Mouse (Mus musculus) lung, embryonic 16.5 days (tissue): Measurements from ENCODE around the gene Aff4. TPM values are rescaled to one million over a fixed set of nuclear protein-coding genes. Genes with fewer than 3 reads are reported as not detected.

Experiments
- ATAC-seq: fragments of 200-750 bp; cut with Nextera tagmentation; 2 replicates; pipeline ENCODE4 v1.8.0; 2017; ENCODE audit warnings: low read depth, mild to moderate bottlenecking, moderate library complexity
- H3K27ac ChIP-seq: fragments of 300-500 bp; sonication (generic); 2 replicates; pipeline ENCODE4 v1.5.1; 2014; ENCODE audit warnings: mild to moderate bottlenecking, control low read depth, low read length
- H3K27me3 ChIP-seq: fragments of 300-500 bp; sonication (generic); 2 replicates; pipeline ENCODE4 v1.6.1; 2014; ENCODE audit warnings: low read depth, low read length, mixed read lengths; ENCODE audit not compliant: control insufficient read depth, insufficient read depth
- H3K36me3 ChIP-seq: fragments of 300-500 bp; sonication (generic); 2 replicates; pipeline ENCODE4 v1.6.1; 2014; ENCODE audit warnings: low read length; ENCODE audit not compliant: control insufficient read depth, insufficient read depth
- H3K4me1 ChIP-seq: fragments of 300-500 bp; sonication (generic); replicated peaks from 2 replicates; pipeline ENCODE4 v1.6.1; 2014; ENCODE audit warnings: low read length, mixed read lengths; ENCODE audit not compliant: control insufficient read depth, insufficient read depth
- H3K4me2 ChIP-seq: fragments of 300-500 bp; sonication (generic); 2 replicates; pipeline ENCODE4 v1.6.1; 2014; ENCODE audit warnings: low read depth, low read length, control low read depth
- H3K4me3 ChIP-seq: fragments of 300-500 bp; sonication (generic); 2 replicates; pipeline ENCODE4 v1.5.1; 2014; ENCODE audit warnings: mild to moderate bottlenecking, low read length, control low read depth
- H3K9ac ChIP-seq: fragments of 300-500 bp; sonication (generic); 2 replicates; pipeline ENCODE4 v1.6.1; 2014; ENCODE audit warnings: low read length, control low read depth
- H3K9me3 ChIP-seq: fragments of 300-500 bp; sonication (generic); 2 replicates; pipeline ENCODE4 v1.6.1; 2016; ENCODE audit warnings: low read length; ENCODE audit not compliant: control insufficient read depth
- WGBS: fragments of 180-500 bp; shearing (Covaris S2); extraction: QIAGEN DNeasy Blood & Tissue Kit; methylation state at CpG from one replicate; pipeline ENCODE4 v1.1.7; 2014; 5-methylcytosine and 5-hydroxymethylcytosine counted together
- polyA plus RNA-seq: library from polyadenylated mRNA; unstranded; fragments of >200 nt; fragmentation: Nextera tagmentation; extraction: Ambion mirVana; gene quantifications from 2 replicates; pipeline ENCODE4 v1.2.1, GENCODE M21; 2015

The Aff4 gene
- polyA plus RNA-seq, 1 experiment from 2014 or later: 24.1 TPM

DNA sequence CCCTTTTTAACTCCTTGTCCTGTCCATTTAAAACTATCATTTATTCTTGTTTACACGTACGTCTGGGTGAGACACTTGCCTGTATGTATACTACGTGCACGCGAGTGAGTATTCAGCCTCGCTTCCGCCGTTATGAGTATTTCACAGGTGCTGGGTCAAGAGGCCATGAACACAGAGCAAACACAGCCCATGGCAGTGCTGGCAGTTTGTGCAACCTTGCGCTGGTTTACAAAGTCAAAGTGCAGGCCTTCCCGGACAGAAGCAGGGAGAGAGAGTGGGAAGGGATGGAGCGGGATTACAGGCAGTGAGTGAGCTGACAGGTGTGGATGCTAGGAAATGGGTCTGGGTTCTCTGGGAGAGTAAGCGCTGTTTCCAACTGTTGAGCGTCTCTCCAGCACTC, 95.5 kb downstream of the Aff4 start:
- Histone ChIP-seq H3K9ac (no peak overlapping the region), H3K4me2 (no peak overlapping the region), H3K4me1 (peaks cover 2% of the 10 kb centered on the region; the same call in 1 of the 2 replicates), H3K4me3 (no peak overlapping the region), H3K27me3 (no peaks in the 10 kb centered on the region), H3K9me3 (no peaks in the 10 kb centered on the region), H3K36me3 (no peaks in the 10 kb centered on the region), H3K27ac (no peak overlapping the region)
- WGBS: 54% methylated on average over 13 of the region's 13 CpGs
- no peak for ATAC-seq

DNA sequence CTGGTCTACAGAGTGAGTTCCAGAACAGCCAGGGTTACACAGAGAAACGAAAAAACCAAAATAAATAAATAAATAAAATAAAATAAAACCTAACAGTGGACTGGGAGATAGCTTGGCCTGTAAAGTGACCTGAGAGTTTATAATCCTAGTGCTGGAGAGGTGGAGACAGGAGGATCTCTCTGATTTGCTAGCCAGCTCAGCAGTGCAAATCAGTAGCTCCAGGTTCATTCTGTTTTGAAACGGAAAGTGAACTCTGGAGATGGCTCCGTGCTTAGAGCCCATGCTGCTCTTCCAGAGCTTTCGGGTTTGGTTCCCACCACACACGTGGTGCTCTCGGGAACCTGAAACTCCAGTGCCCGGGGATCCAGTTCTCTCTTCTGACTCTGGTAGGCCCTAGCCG, 97.4 kb downstream of the Aff4 start:
- Histone ChIP-seq H3K36me3 (no peaks in the 10 kb centered on the region), H3K9ac (no peak overlapping the region), H3K4me1 (no peaks in the 10 kb centered on the region; the same call in 1 of the 2 replicates), H3K27ac (no peak overlapping the region), H3K4me3 (no peak overlapping the region), H3K27me3 (no peaks in the 10 kb centered on the region), H3K4me2 (no peak overlapping the region), H3K9me3 (no peaks in the 10 kb centered on the region)
- WGBS: 89% methylated on average over 8 of the region's 8 CpGs
- ATAC-seq: no peak

DNA sequence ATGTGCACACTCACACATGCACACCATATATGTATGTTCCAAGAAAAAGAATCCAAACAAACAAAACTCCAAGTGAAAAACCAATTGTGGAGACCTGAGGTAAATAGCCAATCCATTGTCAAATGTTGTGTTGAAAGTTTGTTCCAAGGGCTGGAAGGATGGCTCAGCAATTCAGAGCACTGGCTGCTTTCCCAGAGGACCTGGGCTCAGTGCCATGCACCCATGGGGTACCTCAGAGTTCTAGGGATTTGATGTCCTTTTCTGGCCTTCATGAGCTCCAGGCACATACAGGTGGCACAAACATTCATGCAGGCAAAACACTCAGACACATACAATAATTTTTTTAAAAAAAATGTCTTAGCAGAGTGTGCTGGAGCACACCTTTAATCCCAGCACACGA, 97.9 kb downstream of the Aff4 start:
- Histone ChIP-seq H3K4me3 (no peak overlapping the region), H3K4me1 (no peaks in the 10 kb centered on the region; the same call in 1 of the 2 replicates), H3K9me3 (no peaks in the 10 kb centered on the region), H3K36me3 (no peaks in the 10 kb centered on the region), H3K27me3 (no peaks in the 10 kb centered on the region), H3K9ac (no peak overlapping the region), H3K27ac (no peak overlapping the region), H3K4me2 (no peak overlapping the region)
- 71% methylated on average over 1 of the region's 1 CpGs for WGBS
- no peak for ATAC-seq

DNA sequence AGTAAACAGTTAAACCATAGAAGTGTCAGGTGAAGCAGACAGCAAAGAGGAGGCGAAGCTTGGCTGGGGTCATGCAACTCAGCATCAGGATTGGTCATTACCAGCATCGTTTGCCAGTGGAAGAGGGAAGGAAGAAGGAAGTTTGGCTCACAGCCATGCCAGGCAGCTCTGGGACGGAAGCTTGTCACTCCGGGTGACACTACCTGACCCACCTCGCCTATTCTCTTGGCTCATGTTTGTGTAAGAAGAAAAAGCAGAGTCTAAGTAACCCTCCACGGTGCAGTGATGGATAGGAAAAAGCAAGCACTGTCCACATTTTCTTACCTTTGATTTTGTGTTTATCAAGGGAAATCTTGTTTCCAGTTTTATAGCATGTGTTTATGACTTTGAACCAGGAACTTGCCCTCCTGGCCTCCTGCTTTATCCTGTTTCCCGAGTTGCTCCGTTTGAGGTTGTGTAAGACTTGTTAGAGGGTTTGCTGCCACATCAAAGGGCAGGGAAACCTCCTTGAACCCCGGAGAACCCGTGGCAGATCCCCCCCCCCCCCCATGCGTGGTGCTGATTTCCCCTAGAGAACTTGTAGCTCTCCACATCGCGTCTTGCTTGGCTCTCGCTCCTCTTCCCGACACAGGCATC, 99.6 kb downstream of the Aff4 start:
- Histone ChIP-seq H3K27ac (no peak overlapping the region), H3K9me3 (no peaks in the 10 kb centered on the region), H3K4me1 (no peaks in the 10 kb centered on the region; the same call in 1 of the 2 replicates), H3K27me3 (no peaks in the 10 kb centered on the region), H3K36me3 (no peaks in the 10 kb centered on the region), H3K4me2 (no peak overlapping the region), H3K4me3 (no peak overlapping the region), H3K9ac (no peak overlapping the region)
- ATAC-seq: no peak
- WGBS: 22% methylated on average over 15 of the region's 15 CpGs

DNA sequence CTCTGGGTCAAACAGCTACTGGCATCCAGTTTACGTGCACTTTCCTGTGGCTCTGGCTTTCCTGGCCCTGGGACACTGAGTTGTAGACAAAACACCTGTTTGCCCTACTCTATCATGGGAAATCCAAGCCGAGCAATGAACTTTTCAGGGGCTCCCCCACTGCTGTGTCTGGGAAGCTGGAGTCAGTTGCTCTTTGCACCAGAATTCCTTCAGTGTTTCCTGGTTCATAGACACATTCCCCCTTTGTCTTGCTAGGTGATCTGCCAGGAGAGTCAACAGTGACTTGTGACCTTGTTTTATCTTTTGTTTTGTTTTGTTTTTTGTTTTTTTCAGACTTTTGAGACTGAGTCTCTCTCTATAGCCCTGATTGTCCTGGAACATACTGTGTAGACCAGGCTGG, 100.7 kb downstream of the Aff4 start:
- no peaks in the 10 kb centered on the region for H3K27me3 ChIP-seq
- WGBS: 49% methylated on average over 2 of the region's 2 CpGs
- no peak overlapping the region for H3K9ac ChIP-seq

DNA sequence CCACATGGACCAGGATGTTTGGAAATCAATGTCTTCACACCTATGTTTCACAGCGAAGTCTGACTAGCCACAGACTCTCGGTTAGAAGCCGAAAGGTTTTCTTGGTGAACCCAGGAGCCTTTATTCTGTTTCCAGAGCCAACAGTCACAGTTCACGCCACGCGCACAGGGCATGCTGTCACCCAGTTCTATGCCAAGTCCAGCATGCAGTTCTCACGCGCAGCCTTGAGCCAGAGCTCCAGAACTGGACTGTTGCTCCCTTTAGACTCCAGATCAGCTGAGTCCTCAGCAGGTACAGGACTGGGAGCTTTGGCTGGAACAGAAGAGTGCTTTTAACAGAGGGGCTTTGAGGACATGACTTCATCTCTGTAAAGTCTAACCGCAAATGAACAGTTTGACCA, 101.8 kb downstream of the Aff4 start:
- Histone ChIP-seq H3K4me3 (no peak overlapping the region), H3K36me3 (no peaks in the 10 kb centered on the region), H3K27me3 (no peaks in the 10 kb centered on the region), H3K27ac (no peak overlapping the region), H3K9me3 (no peaks in the 10 kb centered on the region), H3K4me1 (peaks cover 3% of the 10 kb centered on the region; the same call in 1 of the 2 replicates), H3K9ac (no peak overlapping the region), H3K4me2 (no peak overlapping the region)
- no peak for ATAC-seq
- 93% methylated on average over 9 of the region's 9 CpGs for WGBS

More for the DNA sequence above, 100.7 kb downstream of the Aff4 start:
- Histone ChIP-seq H3K4me1 (peaks cover under 1% of the 10 kb centered on the region; the same call in 1 of the 2 replicates), H3K4me3 (no peak overlapping the region), H3K36me3 (no peaks in the 10 kb centered on the region), H3K27ac (no peak overlapping the region), H3K9me3 (no peaks in the 10 kb centered on the region), H3K4me2 (no peak overlapping the region)
- ATAC-seq: no peak

DNA sequence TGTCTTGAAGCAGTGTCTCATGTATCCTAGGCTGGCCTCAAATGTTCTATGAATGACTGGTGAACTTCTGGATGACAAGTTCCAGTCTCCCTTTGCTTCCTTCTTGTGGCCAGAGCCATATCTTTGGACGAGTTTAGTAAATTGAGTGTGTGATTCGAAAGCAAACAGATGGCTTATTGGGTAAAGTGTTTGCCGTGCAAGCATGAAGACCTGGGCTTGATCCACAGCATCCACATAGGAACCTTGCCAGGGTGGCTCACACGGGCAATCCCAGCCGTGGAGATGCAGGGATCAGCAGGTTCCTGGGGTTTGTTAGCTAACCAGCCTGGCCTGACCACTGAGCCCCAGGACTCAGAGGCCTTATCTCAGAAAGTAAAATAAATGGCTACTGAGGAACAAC, 102.4 kb downstream of the Aff4 start:
- no peak for ATAC-seq

DNA sequence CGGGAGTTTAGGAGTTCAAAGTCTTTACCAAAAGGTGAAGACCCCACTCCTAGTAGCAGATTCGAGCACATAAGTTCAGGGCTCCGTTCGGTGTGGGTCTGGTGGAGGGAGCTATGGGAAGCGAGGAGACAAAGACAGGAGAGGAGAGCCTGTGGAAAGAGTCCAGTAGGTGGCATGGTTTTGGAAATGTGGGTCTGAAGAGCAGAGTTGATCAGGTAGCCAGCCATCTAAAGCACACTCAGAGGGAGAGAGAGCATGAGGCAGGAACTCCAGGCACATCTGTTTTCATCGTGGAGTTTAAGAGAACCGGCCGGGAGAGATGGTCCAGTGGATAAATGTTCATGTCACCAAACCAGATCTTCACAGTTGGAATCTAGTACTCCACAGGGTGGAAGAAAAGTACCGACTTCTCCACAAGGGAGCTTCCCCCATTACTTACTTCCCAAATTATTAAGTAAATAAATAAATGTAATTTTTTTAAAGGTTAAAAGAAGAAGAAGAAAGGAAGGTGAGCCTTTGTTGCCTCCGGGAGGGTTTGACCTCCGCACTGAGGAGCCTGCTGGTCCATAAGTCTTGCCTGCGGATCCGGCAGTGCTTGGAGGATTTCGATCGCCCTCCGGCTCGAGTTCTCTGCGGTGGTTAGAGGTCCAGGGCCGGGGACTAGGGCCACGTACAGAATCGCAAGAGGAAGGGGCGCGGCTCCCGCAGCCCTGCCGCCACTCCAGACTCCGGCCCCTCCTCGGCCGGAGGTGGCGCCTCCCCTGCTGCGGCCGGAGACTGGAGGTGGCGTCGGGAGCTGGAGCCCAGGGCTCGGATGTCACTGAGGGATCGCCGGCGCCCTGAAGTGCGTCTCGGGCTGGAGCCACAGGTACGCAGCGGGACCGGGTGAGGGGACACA, 106.1 kb downstream of the Aff4 start, which contains the start of the genes Gm10447 and Shroom1:
TSS of gene Gm10447 (minus strand) at position 637 of the 898 bp plus-strand sequence.
TSS of gene Shroom1 (plus strand) at position 732 of the 898 bp plus-strand sequence.
- WGBS: 3% methylated on average over 42 of the region's 42 CpGs

More for the DNA sequence above, 102.4 kb downstream of the Aff4 start:
- 64% methylated on average over 5 of the region's 5 CpGs for WGBS
- Histone ChIP-seq H3K4me2 (no peak overlapping the region), H3K36me3 (no peaks in the 10 kb centered on the region), H3K27me3 (no peaks in the 10 kb centered on the region), H3K27ac (no peak overlapping the region), H3K4me3 (no peak overlapping the region), H3K4me1 (peaks cover 3% of the 10 kb centered on the region; the same call in 1 of the 2 replicates), H3K9me3 (no peaks in the 10 kb centered on the region), H3K9ac (no peak overlapping the region)

DNA sequence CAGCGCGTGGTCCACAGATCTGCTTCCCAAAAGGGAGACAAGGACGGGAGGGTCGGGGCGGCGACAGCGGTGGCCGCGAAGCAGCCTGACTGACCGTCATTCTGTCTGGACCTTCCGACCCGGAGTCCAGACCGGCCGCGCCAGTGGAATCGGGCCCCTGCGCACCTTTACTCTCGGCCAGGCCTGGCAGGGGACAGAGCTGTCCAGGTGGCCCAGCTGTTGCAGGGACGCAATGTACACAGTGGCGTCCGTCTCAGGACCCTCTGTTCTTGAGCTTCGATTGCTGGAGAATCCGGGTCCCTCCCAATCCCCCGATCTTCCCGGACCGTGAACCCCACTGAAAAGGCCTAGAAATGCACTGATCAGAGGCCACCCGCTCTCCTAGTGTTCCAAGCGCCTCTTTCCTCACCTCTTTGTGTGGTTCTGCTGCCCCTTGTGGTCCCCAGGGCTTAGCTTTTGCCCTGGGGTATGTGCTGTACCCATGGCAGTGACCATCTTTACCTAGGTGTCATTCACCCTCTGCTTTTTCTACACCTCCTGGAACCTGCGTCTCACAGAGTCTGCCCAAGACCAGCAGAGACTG, 106.8 kb downstream of the Aff4 start:
- Histone ChIP-seq H3K4me2 (peak overlapping the region; percentile 88), H3K9me3 (no peaks in the 10 kb centered on the region), H3K27me3 (peaks cover 5% of the 10 kb centered on the region), H3K4me1 (0 out of 2 replicates have a peak, but pooled peaks cover 3% of the 10 kb centered on the region), H3K27ac (no peak overlapping the region), H3K9ac (peak overlapping the region; percentile 71), H3K4me3 (peak overlapping the region; percentile 60), H3K36me3 (no peaks in the 10 kb centered on the region)
- WGBS: 5% methylated on average over 29 of the region's 29 CpGs
- peak; percentile 46 for ATAC-seq

More for the DNA sequence above, 106.1 kb downstream of the Aff4 start, which contains the start of the genes Gm10447 and Shroom1:
- H3K4me2 ChIP-seq: peak within 1 kb of the TSS; percentile 88
- peak within 1 kb of the TSS; percentile 71 for H3K9ac ChIP-seq
- H3K36me3 ChIP-seq: no peaks in the 10 kb centered on the region
- no peaks in the 10 kb centered on the region for H3K9me3 ChIP-seq
- peaks cover 2% of the 10 kb centered on the region; the same call in 1 of the 2 replicates for H3K27me3 ChIP-seq
- H3K27ac ChIP-seq: no peak within 1 kb of the TSS
- peak within 1 kb of the TSS; percentile 60 for H3K4me3 ChIP-seq
- peak; percentile 94 for ATAC-seq
- H3K4me1 ChIP-seq: 0 out of 2 replicates have a peak, but pooled peaks cover 3% of the 10 kb centered on the region
